Mouse (Mus musculus): Measurements from ENCODE around the gene Plxnb2. TPM values are rescaled to one million over a fixed set of nuclear protein-coding genes. Genes with fewer than 3 reads are reported as not detected.

The Plxnb2 gene
- polyA plus RNA-seq, 1 experiment from 2014 or later = 101 TPM

- no peaks in the 10 kb centered on the region for H3K9me3 ChIP-seq (replicated peaks; ENCODE audit: control insufficient read depth, low read length)
- H3K36me3 ChIP-seq (ENCODE audit: control insufficient read depth, insufficient read depth, low read length) = no peaks in the 10 kb centered on the region
- H3K27me3 ChIP-seq (replicated peaks; ENCODE audit: control insufficient read depth, insufficient read depth, low read length) = no peaks in the 10 kb centered on the region
- 8% methylated on average over 5 of the region's 5 CpGs for WGBS
- peaks cover 75% of the 10 kb centered on the region for H3K4me1 ChIP-seq (ENCODE audit: control insufficient read depth, insufficient read depth, low read length)
- H3K9ac ChIP-seq (ENCODE audit: low read length) = no peak overlapping the region; the same call in 1 of the 2 replicates
- no peak overlapping the region for H3K4me3 ChIP-seq (ENCODE audit: low read depth, low read length)
- peak overlapping the region; percentile 33; the same call in 1 of the 2 replicates for H3K27ac ChIP-seq (ENCODE audit: low read depth, low read length)
- peak overlapping the region; percentile 67 for H3K4me2 ChIP-seq (ENCODE audit: low read length)
- no peak for ATAC-seq
- DNase-seq (ENCODE audit: low spot score) = peak; percentile 66
Measured at GRCm38 (mm10) chr15:89177121-89177520, 3.5 kb downstream of the Plxnb2 start.

GRCm38 (mm10) chr15:89175411-89176155, 5.0 kb downstream of the Plxnb2 start:
- DNase-seq (ENCODE audit: low spot score) (no peak), ATAC-seq (no peak)
- no peak overlapping the region for H3K9ac ChIP-seq (ENCODE audit: low read length)
- H3K27me3 ChIP-seq (replicated peaks; ENCODE audit: control insufficient read depth, insufficient read depth, low read length) = no peaks in the 10 kb centered on the region
- no peak overlapping the region for H3K4me3 ChIP-seq (ENCODE audit: low read depth, low read length)
- no peaks in the 10 kb centered on the region for H3K9me3 ChIP-seq (replicated peaks; ENCODE audit: control insufficient read depth, low read length)
- H3K27ac ChIP-seq (ENCODE audit: low read depth, low read length) = no peak overlapping the region
- WGBS = 61% methylated on average over 13 of the region's 13 CpGs
- peak overlapping the region; percentile 67; the same call in 1 of the 2 replicates for H3K4me2 ChIP-seq (ENCODE audit: low read length)
- H3K36me3 ChIP-seq (ENCODE audit: control insufficient read depth, insufficient read depth, low read length) = no peaks in the 10 kb centered on the region
- peaks cover 74% of the 10 kb centered on the region for H3K4me1 ChIP-seq (ENCODE audit: control insufficient read depth, insufficient read depth, low read length)

GRCm38 (mm10) chr15:89174889-89175339, 5.7 kb downstream of the Plxnb2 start:
- no peak overlapping the region for H3K4me3 ChIP-seq (ENCODE audit: low read depth, low read length)
- ATAC-seq (no peak), DNase-seq (ENCODE audit: low spot score) (no peak)
- H3K9me3 ChIP-seq (replicated peaks; ENCODE audit: control insufficient read depth, low read length) = no peaks in the 10 kb centered on the region
- H3K4me2 ChIP-seq (ENCODE audit: low read length) = peak overlapping the region; percentile 100
- H3K9ac ChIP-seq (ENCODE audit: low read length) = peak overlapping the region; percentile 75; the same call in 1 of the 2 replicates
- 42% methylated on average over 11 of the region's 11 CpGs for WGBS
- no peaks in the 10 kb centered on the region for H3K27me3 ChIP-seq (replicated peaks; ENCODE audit: control insufficient read depth, insufficient read depth, low read length)
- H3K27ac ChIP-seq (ENCODE audit: low read depth, low read length) = peak overlapping the region; percentile 39; the same call in 1 of the 2 replicates
- H3K4me1 ChIP-seq (ENCODE audit: control insufficient read depth, insufficient read depth, low read length) = peaks cover 77% of the 10 kb centered on the region
- peaks cover 6% of the 10 kb centered on the region; the same call in 1 of the 2 replicates for H3K36me3 ChIP-seq (ENCODE audit: control insufficient read depth, insufficient read depth, low read length)

- peaks cover 79% of the 10 kb centered on the region for H3K4me1 ChIP-seq (ENCODE audit: control insufficient read depth, insufficient read depth, low read length)
- peak; percentile 5; the same call in 1 of the 2 replicates for ATAC-seq
- no peaks in the 10 kb centered on the region for H3K9me3 ChIP-seq (replicated peaks; ENCODE audit: control insufficient read depth, low read length)
- H3K4me3 ChIP-seq (ENCODE audit: low read depth, low read length) = peak overlapping the region; percentile 51
- H3K4me2 ChIP-seq (ENCODE audit: low read length) = peak overlapping the region; percentile 100
- H3K27me3 ChIP-seq (replicated peaks; ENCODE audit: control insufficient read depth, insufficient read depth, low read length) = no peaks in the 10 kb centered on the region
- no peak overlapping the region for H3K27ac ChIP-seq (ENCODE audit: low read depth, low read length)
- DNase-seq (ENCODE audit: low spot score) = no peak
- H3K9ac ChIP-seq (ENCODE audit: low read length) = peak overlapping the region; percentile 75
- peaks cover 16% of the 10 kb centered on the region; the same call in 1 of the 2 replicates for H3K36me3 ChIP-seq (ENCODE audit: control insufficient read depth, insufficient read depth, low read length)
- WGBS = 2% methylated on average over 15 of the region's 15 CpGs
Measured at GRCm38 (mm10) chr15:89173906-89174214, 6.7 kb downstream of the Plxnb2 start.

GRCm38 (mm10) chr15:89173024-89173905, 7.3 kb downstream of the Plxnb2 start:
- H3K27ac ChIP-seq (ENCODE audit: low read depth, low read length) = peak overlapping the region; percentile 78
- H3K4me3 ChIP-seq (ENCODE audit: low read depth, low read length) = peak overlapping the region; percentile 51
- ATAC-seq (peak; percentile 70), DNase-seq (ENCODE audit: low spot score) (peak; percentile 89)
- no peaks in the 10 kb centered on the region for H3K9me3 ChIP-seq (replicated peaks; ENCODE audit: control insufficient read depth, low read length)
- peaks cover 19% of the 10 kb centered on the region for H3K36me3 ChIP-seq (ENCODE audit: control insufficient read depth, insufficient read depth, low read length)
- H3K9ac ChIP-seq (ENCODE audit: low read length) = peak overlapping the region; percentile 75
- peak overlapping the region; percentile 100 for H3K4me2 ChIP-seq (ENCODE audit: low read length)
- H3K4me1 ChIP-seq (ENCODE audit: control insufficient read depth, insufficient read depth, low read length) = peaks cover 74% of the 10 kb centered on the region
- under 1% methylated on average over 60 of the region's 65 CpGs for WGBS
- H3K27me3 ChIP-seq (replicated peaks; ENCODE audit: control insufficient read depth, insufficient read depth, low read length) = no peaks in the 10 kb centered on the region

GRCm38 (mm10) chr15:89172276-89172935, 8.2 kb downstream of the Plxnb2 start:
- no peak for ATAC-seq

GRCm38 (mm10) chr15:89171526-89172051, 9.0 kb downstream of the Plxnb2 start:
- Histone ChIP-seq H3K27me3 (replicated peaks; ENCODE audit: control insufficient read depth, insufficient read depth, low read length) (no peaks in the 10 kb centered on the region), H3K4me3 (ENCODE audit: low read depth, low read length) (no peak overlapping the region), H3K9ac (ENCODE audit: low read length) (no peak overlapping the region), H3K4me2 (ENCODE audit: low read length) (no peak overlapping the region), H3K36me3 (ENCODE audit: control insufficient read depth, insufficient read depth, low read length) (peaks cover 35% of the 10 kb centered on the region), H3K27ac (ENCODE audit: low read depth, low read length) (no peak overlapping the region), H3K9me3 (replicated peaks; ENCODE audit: control insufficient read depth, low read length) (no peaks in the 10 kb centered on the region), H3K4me1 (ENCODE audit: control insufficient read depth, insufficient read depth, low read length) (peaks cover 57% of the 10 kb centered on the region)
- 92% methylated on average over 5 of the region's 5 CpGs for WGBS
- DNase-seq (ENCODE audit: low spot score) = no peak
- ATAC-seq = no peak

More at GRCm38 (mm10) chr15:89172276-89172935, 8.2 kb downstream of the Plxnb2 start:
- peaks cover 27% of the 10 kb centered on the region for H3K36me3 ChIP-seq (ENCODE audit: control insufficient read depth, insufficient read depth, low read length)
- H3K27ac ChIP-seq (ENCODE audit: low read depth, low read length) = peak overlapping the region; percentile 78
- H3K4me2 ChIP-seq (ENCODE audit: low read length) = peak overlapping the region; percentile 100
- H3K4me3 ChIP-seq (ENCODE audit: low read depth, low read length) = peak overlapping the region; percentile 51
- H3K27me3 ChIP-seq (replicated peaks; ENCODE audit: control insufficient read depth, insufficient read depth, low read length) = no peaks in the 10 kb centered on the region
- DNase-seq (ENCODE audit: low spot score) = no peak
- 20% methylated on average over 17 of the region's 17 CpGs for WGBS
- peaks cover 65% of the 10 kb centered on the region for H3K4me1 ChIP-seq (ENCODE audit: control insufficient read depth, insufficient read depth, low read length)
- H3K9me3 ChIP-seq (replicated peaks; ENCODE audit: control insufficient read depth, low read length) = no peaks in the 10 kb centered on the region
- H3K9ac ChIP-seq (ENCODE audit: low read length) = peak overlapping the region; percentile 75

GRCm38 (mm10) chr15:89170102-89170501, 10.5 kb downstream of the Plxnb2 start:
- WGBS = 65% methylated on average over 3 of the region's 3 CpGs
- Histone ChIP-seq H3K4me2 (ENCODE audit: low read length) (no peak overlapping the region), H3K4me3 (ENCODE audit: low read depth, low read length) (no peak overlapping the region), H3K27ac (ENCODE audit: low read depth, low read length) (no peak overlapping the region), H3K9me3 (replicated peaks; ENCODE audit: control insufficient read depth, low read length) (no peaks in the 10 kb centered on the region), H3K4me1 (ENCODE audit: control insufficient read depth, insufficient read depth, low read length) (peaks cover 44% of the 10 kb centered on the region), H3K36me3 (ENCODE audit: control insufficient read depth, insufficient read depth, low read length) (peaks cover 50% of the 10 kb centered on the region), H3K9ac (ENCODE audit: low read length) (no peak overlapping the region), H3K27me3 (replicated peaks; ENCODE audit: control insufficient read depth, insufficient read depth, low read length) (no peaks in the 10 kb centered on the region)
- ATAC-seq = no peak
- DNase-seq (ENCODE audit: low spot score) = no peak
